Comparison of ENCODE assay signal across 8 mouse cellular contexts in genomic region chr13:93192646-93193026, GRCm38 (mm10). TPM values are rescaled to one million over a fixed set of nuclear protein-coding genes. Genes with fewer than 3 reads are reported as not detected.
DNase-seq lines count a peak whose midpoint lies in the region; ATAC-seq and TF ChIP-seq lines count a peak whose summit lies in the region.

No protein-coding gene starts in this region.

- peak overlapping the region; percentile 99 for H3K27ac ChIP-seq in kidney, embryonic 15.5 days
- peak overlapping the region; percentile 98 for H3K27ac ChIP-seq in embryonic facial prominence, embryonic 10.5 days (replicated peaks)
- peak overlapping the region; percentile 87 for H3K27ac ChIP-seq in hindbrain, postnatal 0 days
- H3K27ac ChIP-seq in midbrain, embryonic 15.5 days, result peak overlapping the region; percentile 90

- ATAC-seq in kidney, embryonic 15.5 days (replicated peaks; ENCODE audit: low FRiP score), result peak; percentile 22; the same call in 1 of the 2 replicates
- ATAC-seq in hindbrain, postnatal 0 days, result no peak
- ATAC-seq in midbrain, embryonic 15.5 days (replicated peaks), result no peak; the same call in 1 of the 2 replicates

- H3K4me1 ChIP-seq in kidney, embryonic 15.5 days, result peaks cover 10% of the 10 kb centered on the region
- H3K4me1 ChIP-seq in embryonic facial prominence, embryonic 10.5 days, result peaks cover 21% of the 10 kb centered on the region
- peaks cover 5% of the 10 kb centered on the region; the same call in 1 of the 2 replicates for H3K4me1 ChIP-seq in hindbrain, postnatal 0 days (ENCODE audit: insufficient read depth, low read length)
- peaks cover 21% of the 10 kb centered on the region for H3K4me1 ChIP-seq in midbrain, embryonic 15.5 days

- no peaks in the 10 kb centered on the region for H3K9me3 ChIP-seq in kidney, embryonic 15.5 days (replicated peaks)
- no peaks in the 10 kb centered on the region for H3K9me3 ChIP-seq in embryonic facial prominence, embryonic 10.5 days
- H3K9me3 ChIP-seq in hindbrain, postnatal 0 days (ENCODE audit: low read length), result no peaks in the 10 kb centered on the region
- no peaks in the 10 kb centered on the region for H3K9me3 ChIP-seq in midbrain, embryonic 15.5 days

- peak overlapping the region; percentile 66 for H3K4me2 ChIP-seq in kidney, embryonic 15.5 days
- H3K4me2 ChIP-seq in hindbrain, postnatal 0 days (ENCODE audit: low read depth, low read length), result peak overlapping the region; percentile 75
- H3K4me2 ChIP-seq in midbrain, embryonic 15.5 days, result peak overlapping the region; percentile 76

- peaks cover 3% of the 10 kb centered on the region; the same call in 1 of the 2 replicates for H3K36me3 ChIP-seq in kidney, embryonic 15.5 days
- peaks cover 7% of the 10 kb centered on the region; the same call in 1 of the 2 replicates for H3K36me3 ChIP-seq in embryonic facial prominence, embryonic 10.5 days (replicated peaks)
- H3K36me3 ChIP-seq in hindbrain, postnatal 0 days (ENCODE audit: insufficient read depth, low read length), result no peaks in the 10 kb centered on the region
- H3K36me3 ChIP-seq in midbrain, embryonic 15.5 days (replicated peaks), result no peaks in the 10 kb centered on the region

- 0 out of 2 replicates have a peak overlapping the region, but pooled peaks have one; percentile 19 for H3K9ac ChIP-seq in kidney, embryonic 15.5 days
- H3K9ac ChIP-seq in hindbrain, postnatal 0 days (replicated peaks; ENCODE audit: low read length), result peak overlapping the region; percentile 85
- peak overlapping the region; percentile 73 for H3K9ac ChIP-seq in midbrain, embryonic 15.5 days

- no peak for DNase-seq in kidney, postnatal 10 days
- no peak for DNase-seq in embryonic facial prominence, embryonic 10.5 days (ENCODE audit: low spot score)
- no peak for DNase-seq in hindbrain, postnatal 0 days (ENCODE audit: low spot score)
- no peak for DNase-seq in urinary bladder, adult 18-20 months (ENCODE audit: low spot score in 2 of 2)
- no peak for DNase-seq in T-cell, adult 2 months (ENCODE audit: low spot score)
- DNase-seq in kidney, adult 9 months, result no peak

- WGBS in kidney, embryonic 15.5 days, result 70% methylated on average over 5 of the region's 5 CpGs
- 72% methylated on average over 5 of the region's 5 CpGs for WGBS in embryonic facial prominence, embryonic 10.5 days
- 56% methylated on average over 5 of the region's 5 CpGs for WGBS in hindbrain, postnatal 0 days
- 63% methylated on average over 5 of the region's 5 CpGs for WGBS in midbrain, embryonic 15.5 days

- no peak for TF ChIP-seq CTCF in hindbrain, postnatal 0 days (IDR thresholded peaks at IDR 0.05; ENCODE audit: low read depth)

- H3K27me3 ChIP-seq in kidney, embryonic 15.5 days, result no peaks in the 10 kb centered on the region
- H3K27me3 ChIP-seq in embryonic facial prominence, embryonic 10.5 days (replicated peaks; ENCODE audit: low read depth, poor library complexity, severe bottlenecking), result no peaks in the 10 kb centered on the region
- H3K27me3 ChIP-seq in hindbrain, postnatal 0 days (ENCODE audit: insufficient read depth, low read length), result no peaks in the 10 kb centered on the region
- no peaks in the 10 kb centered on the region for H3K27me3 ChIP-seq in midbrain, embryonic 15.5 days (replicated peaks)

- H3K4me3 ChIP-seq in kidney, embryonic 15.5 days (replicated peaks), result peak overlapping the region; percentile 96
- peak overlapping the region; percentile 92 for H3K4me3 ChIP-seq in embryonic facial prominence, embryonic 10.5 days
- peak overlapping the region; percentile 86 for H3K4me3 ChIP-seq in hindbrain, postnatal 0 days (ENCODE audit: low read length)
- peak overlapping the region; percentile 99 for H3K4me3 ChIP-seq in midbrain, embryonic 15.5 days

RNA-seq across cellular contexts. Expression of gene Tent2, which starts 0.5 kb away (rescaled TPM):
- polyA plus RNA-seq in kidney, embryonic 15.5 days (2015; fragmentation: Nextera tagmentation; extraction: Ambion mirVana), result 60.0 and 68.7 TPM in 2 replicates
- 70.9 and 71.3 TPM in 2 replicates for polyA plus RNA-seq in embryonic facial prominence, embryonic 10.5 days (2016; fragmentation: Nextera tagmentation; extraction: Ambion mirVana)
- 22.5 and 28.3 TPM in 2 replicates for total RNA-seq in hindbrain, postnatal 0 days (2014; rRNA removed)
- 23.1 and 23.4 TPM in 2 replicates for polyA plus RNA-seq in hindbrain, postnatal 0 days (2015; fragmentation: Nextera tagmentation; extraction: Ambion mirVana)
- polyA plus RNA-seq in midbrain, embryonic 15.5 days (2015; fragmentation: Nextera tagmentation; extraction: Ambion mirVana), result 35.9 and 36.1 TPM in 2 replicates

RNA-seq across cellular contexts. Expression of gene Cmya5, which starts 48.1 kb away (rescaled TPM):
- 0.16 and 0.28 TPM in 2 replicates for polyA plus RNA-seq in kidney, embryonic 15.5 days (2015; fragmentation: Nextera tagmentation; extraction: Ambion mirVana)
- 0.01 and 0.04 TPM in 2 replicates for polyA plus RNA-seq in embryonic facial prominence, embryonic 10.5 days (2016; fragmentation: Nextera tagmentation; extraction: Ambion mirVana)
- 0.75 and 0.94 TPM in 2 replicates for total RNA-seq in hindbrain, postnatal 0 days (2014; rRNA removed)
- polyA plus RNA-seq in hindbrain, postnatal 0 days (2015; fragmentation: Nextera tagmentation; extraction: Ambion mirVana), result 0.19 and 0.26 TPM in 2 replicates
- polyA plus RNA-seq in midbrain, embryonic 15.5 days (2015; fragmentation: Nextera tagmentation; extraction: Ambion mirVana), result 0.10 and 0.14 TPM in 2 replicates

Comparison
In these comparisons a context has a peak if more than half of its experiments do, and no peak if none do; other contexts are left out.
1. H3K9ac ChIP-seq: peak in every context shown above with its lines; median percentile 85 in hindbrain, postnatal 0 days; 73 in midbrain, embryonic 15.5 days; 19 in kidney, embryonic 15.5 days.